Mouse (Mus musculus) embryonic facial prominence, embryonic 12.5 days (tissue): ENCODE measurements at regions not wholly inside any gene's neighbourhood (a gene's known extent, or its start where the extent isn't known, plus 50 kb on each side); places are given as distances from the start of the nearest gene placed in this dataset.

ENCODE experiments used
- ATAC-seq: fragments of 200-750 bp; cut with Nextera tagmentation; 2 replicates; pipeline ENCODE4 v1.8.0; 2017; ENCODE audit not compliant: insufficient number of reproducible peaks, insufficient read depth, low FRiP score, low TSS enrichment
- H3K27ac ChIP-seq: fragments of 300-500 bp; sonication (generic); 2 replicates; pipeline ENCODE4 v1.5.1; 2016; ENCODE audit warnings: mild to moderate bottlenecking
- H3K27me3 ChIP-seq: fragments of 300-500 bp; sonication (generic); 2 replicates; pipeline ENCODE4 v1.6.1; 2016; ENCODE audit warnings: mild to moderate bottlenecking, moderate library complexity
- H3K36me3 ChIP-seq: fragments of 300-500 bp; sonication (generic); 2 replicates; pipeline ENCODE4 v1.6.1; 2016; ENCODE audit warnings: mild to moderate bottlenecking
- H3K4me1 ChIP-seq: fragments of 300-500 bp; sonication (generic); 2 replicates; pipeline ENCODE4 v1.6.1; 2016
- H3K4me2 ChIP-seq: fragments of 300-500 bp; sonication (generic); replicated peaks from 2 replicates; pipeline ENCODE4 v1.6.1; 2016; ENCODE audit warnings: mild to moderate bottlenecking, moderate library complexity
- H3K4me3 ChIP-seq: fragments of 300-500 bp; sonication (generic); 2 replicates; pipeline ENCODE4 v1.5.1; 2016; ENCODE audit warnings: mild to moderate bottlenecking
- H3K9ac ChIP-seq: fragments of 300-500 bp; sonication (generic); 2 replicates; pipeline ENCODE4 v1.6.1; 2016; ENCODE audit warnings: mild to moderate bottlenecking, moderate library complexity
- H3K9me3 ChIP-seq: fragments of 300-500 bp; sonication (generic); 2 replicates; pipeline ENCODE4 v1.6.1; 2016; ENCODE audit warnings: mild to moderate bottlenecking, moderate library complexity
- WGBS: fragments of 180-500 bp; shearing (Covaris S2); methylation state at CpG from one replicate; pipeline ENCODE4 v1.1.7; 2016; 5-methylcytosine and 5-hydroxymethylcytosine counted together

- ATAC-seq = no peak
- WGBS = 63% methylated on average over 15 of the region's 15 CpGs
- H3K9ac ChIP-seq = no peak overlapping the region
- H3K9me3 ChIP-seq = no peaks in the 10 kb centered on the region
- H3K27ac ChIP-seq = no peak overlapping the region
- no peaks in the 10 kb centered on the region for H3K36me3 ChIP-seq
- H3K27me3 ChIP-seq = no peaks in the 10 kb centered on the region
- H3K4me1 ChIP-seq = peaks cover 12% of the 10 kb centered on the region; the same call in 1 of the 2 replicates
- H3K4me3 ChIP-seq = no peak overlapping the region
- no peak overlapping the region for H3K4me2 ChIP-seq
Measured at GRCm38 (mm10) chr6:50032894-50033595, 77.0 kb upstream of the Mpp6 start.

- Histone ChIP-seq H3K27me3 (no peaks in the 10 kb centered on the region), H3K9ac (no peak overlapping the region), H3K4me1 (peaks cover 15% of the 10 kb centered on the region; the same call in 1 of the 2 replicates), H3K9me3 (no peaks in the 10 kb centered on the region), H3K36me3 (no peaks in the 10 kb centered on the region), H3K4me3 (no peak overlapping the region), H3K4me2 (no peak overlapping the region), H3K27ac (no peak overlapping the region)
- ATAC-seq = no peak
- 30% methylated on average over 4 of the region's 4 CpGs for WGBS
Measured at GRCm38 (mm10) chr6:50037614-50038013, 72.4 kb upstream of the Mpp6 start.

GRCm38 (mm10) chr6:50038369-50038768 is 71.7 kb upstream of the Mpp6 start:
- Histone ChIP-seq H3K9ac (no peak overlapping the region), H3K4me3 (no peak overlapping the region), H3K9me3 (no peaks in the 10 kb centered on the region), H3K36me3 (no peaks in the 10 kb centered on the region), H3K27ac (peak overlapping the region; percentile 18; the same call in 1 of the 2 replicates), H3K4me1 (peaks cover 15% of the 10 kb centered on the region; the same call in 1 of the 2 replicates), H3K27me3 (no peaks in the 10 kb centered on the region), H3K4me2 (no peak overlapping the region)
- ATAC-seq = no peak
- 24% methylated on average over 3 of the region's 3 CpGs for WGBS

- Histone ChIP-seq H3K4me2 (no peak overlapping the region), H3K36me3 (no peaks in the 10 kb centered on the region), H3K4me3 (no peak overlapping the region), H3K4me1 (peaks cover 15% of the 10 kb centered on the region; the same call in 1 of the 2 replicates), H3K27me3 (no peaks in the 10 kb centered on the region), H3K9me3 (no peaks in the 10 kb centered on the region; the same call in 1 of the 2 replicates), H3K9ac (no peak overlapping the region), H3K27ac (no peak overlapping the region)
- no peak for ATAC-seq
- WGBS = 73% methylated on average over 10 of the region's 10 CpGs
Measured at GRCm38 (mm10) chr6:50041044-50041443, 69.0 kb upstream of the Mpp6 start.

- WGBS = 68% methylated on average over 3 of the region's 3 CpGs
- no peak overlapping the region for H3K9ac ChIP-seq
- H3K4me3 ChIP-seq = no peak overlapping the region
- H3K27me3 ChIP-seq = no peaks in the 10 kb centered on the region
- no peak overlapping the region for H3K4me2 ChIP-seq
- peaks cover 15% of the 10 kb centered on the region; the same call in 1 of the 2 replicates for H3K4me1 ChIP-seq
- no peak overlapping the region for H3K27ac ChIP-seq
- ATAC-seq = no peak
- no peaks in the 10 kb centered on the region; the same call in 1 of the 2 replicates for H3K9me3 ChIP-seq
- no peaks in the 10 kb centered on the region for H3K36me3 ChIP-seq
Measured at GRCm38 (mm10) chr6:50042127-50042526, 67.9 kb upstream of the Mpp6 start.

- Histone ChIP-seq H3K27me3 (no peaks in the 10 kb centered on the region), H3K9me3 (no peaks in the 10 kb centered on the region; the same call in 1 of the 2 replicates), H3K4me1 (no peaks in the 10 kb centered on the region), H3K4me2 (no peak overlapping the region), H3K4me3 (no peak overlapping the region), H3K27ac (no peak overlapping the region), H3K36me3 (no peaks in the 10 kb centered on the region), H3K9ac (no peak overlapping the region)
- WGBS = 79% methylated on average over 1 of the region's 1 CpGs
- no peak for ATAC-seq
Measured at GRCm38 (mm10) chr6:50044165-50044564, 65.9 kb upstream of the Mpp6 start.

- WGBS = 66% methylated on average over 5 of the region's 5 CpGs
- Histone ChIP-seq H3K36me3 (no peaks in the 10 kb centered on the region), H3K4me2 (no peak overlapping the region), H3K4me3 (no peak overlapping the region), H3K27me3 (no peaks in the 10 kb centered on the region), H3K9me3 (no peaks in the 10 kb centered on the region; the same call in 1 of the 2 replicates), H3K27ac (no peak overlapping the region), H3K9ac (no peak overlapping the region), H3K4me1 (no peaks in the 10 kb centered on the region)
- ATAC-seq = no peak
Measured at GRCm38 (mm10) chr6:50046721-50047120, 63.3 kb upstream of the Mpp6 start.

- Histone ChIP-seq H3K4me1 (0 out of 2 replicates have a peak, but pooled peaks cover 8% of the 10 kb centered on the region), H3K27ac (no peak overlapping the region), H3K36me3 (no peaks in the 10 kb centered on the region), H3K4me2 (no peak overlapping the region), H3K4me3 (no peak overlapping the region), H3K9me3 (no peaks in the 10 kb centered on the region), H3K9ac (no peak overlapping the region), H3K27me3 (no peaks in the 10 kb centered on the region)
- WGBS = 72% methylated on average over 2 of the region's 2 CpGs
- no peak for ATAC-seq
Measured at GRCm38 (mm10) chr6:50052416-50052815, 57.6 kb upstream of the Mpp6 start.

- H3K4me2 ChIP-seq = no peak overlapping the region
- H3K4me3 ChIP-seq = no peak overlapping the region
- no peaks in the 10 kb centered on the region for H3K27me3 ChIP-seq
- no peak overlapping the region for H3K9ac ChIP-seq
- no peak for ATAC-seq
- H3K4me1 ChIP-seq = 0 out of 2 replicates have a peak, but pooled peaks cover 8% of the 10 kb centered on the region
- H3K36me3 ChIP-seq = no peaks in the 10 kb centered on the region
- H3K9me3 ChIP-seq = no peaks in the 10 kb centered on the region
- 75% methylated on average over 2 of the region's 2 CpGs for WGBS
- H3K27ac ChIP-seq = no peak overlapping the region
Measured at GRCm38 (mm10) chr6:50053086-50053485, 57.0 kb upstream of the Mpp6 start.

- Histone ChIP-seq H3K9ac (no peak overlapping the region), H3K27me3 (no peaks in the 10 kb centered on the region), H3K4me1 (0 out of 2 replicates have a peak, but pooled peaks cover 8% of the 10 kb centered on the region), H3K27ac (no peak overlapping the region), H3K36me3 (no peaks in the 10 kb centered on the region), H3K9me3 (no peaks in the 10 kb centered on the region), H3K4me3 (no peak overlapping the region), H3K4me2 (no peak overlapping the region)
- ATAC-seq = no peak
- 79% methylated on average over 13 of the region's 13 CpGs for WGBS
Measured at GRCm38 (mm10) chr6:50054233-50054632, 55.8 kb upstream of the Mpp6 start.

- Histone ChIP-seq H3K4me2 (no peak overlapping the region), H3K9ac (no peak overlapping the region), H3K27me3 (no peaks in the 10 kb centered on the region), H3K27ac (no peak overlapping the region), H3K4me1 (0 out of 2 replicates have a peak, but pooled peaks cover 8% of the 10 kb centered on the region), H3K36me3 (no peaks in the 10 kb centered on the region), H3K9me3 (no peaks in the 10 kb centered on the region), H3K4me3 (no peak overlapping the region)
- 89% methylated on average over 11 of the region's 11 CpGs for WGBS
- ATAC-seq = no peak
Measured at GRCm38 (mm10) chr6:50058596-50058995, 51.4 kb upstream of the Mpp6 start.

- Histone ChIP-seq H3K4me2 (no peak overlapping the region), H3K9me3 (no peaks in the 10 kb centered on the region), H3K27me3 (no peaks in the 10 kb centered on the region), H3K4me1 (0 out of 2 replicates have a peak, but pooled peaks cover 7% of the 10 kb centered on the region), H3K4me3 (no peak overlapping the region), H3K9ac (no peak overlapping the region), H3K27ac (no peak overlapping the region), H3K36me3 (no peaks in the 10 kb centered on the region)
- ATAC-seq = no peak
- WGBS = 88% methylated on average over 3 of the region's 3 CpGs
Measured at GRCm38 (mm10) chr6:50059917-50060316, 50.1 kb upstream of the Mpp6 start.
